Mouse (Mus musculus) erythroblast, embryonic 14.5 days (primary cell): Measurements from ENCODE around the gene Ano10.

Experiments
- GATA1 ChIP-seq: IDR thresholded peaks from 2 replicates; pipeline ENCODE4 v1.6.1; 2012; ENCODE audit warnings: low read length, inconsistent platforms, mixed read lengths
- TAL1 ChIP-seq: IDR thresholded peaks from 3 replicates; pipeline ENCODE4 v1.6.1; 2012; ENCODE audit warnings: low read length, inconsistent platforms, mixed read lengths

DNA sequence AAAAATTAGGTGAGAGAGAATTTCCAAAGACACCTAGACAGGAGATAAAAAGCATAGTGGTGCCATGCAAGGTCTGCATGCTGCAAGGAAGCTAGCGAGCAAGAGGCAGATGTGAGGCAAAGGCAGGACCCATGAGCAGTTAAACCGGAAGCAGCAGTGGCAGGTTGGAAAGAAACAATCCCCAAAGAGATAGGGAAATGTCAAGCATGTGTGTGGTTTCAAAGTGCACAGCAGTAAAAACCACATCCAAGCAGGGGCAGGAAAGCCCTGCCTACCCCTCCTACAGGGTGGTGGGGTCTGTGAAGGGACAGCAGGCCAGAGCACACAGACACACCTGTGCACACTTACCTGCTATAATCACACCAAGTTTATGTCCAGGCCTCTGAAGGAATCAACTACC lies 61.3 kb downstream of the Ano10 start:
- TF ChIP-seq GATA1 (no peak), TAL1 (no peak)
